Mouse (Mus musculus) heart, embryonic 14.5 days (tissue): Measurements from ENCODE around the gene Emc3. TPM values are rescaled to one million over a fixed set of nuclear protein-coding genes. Genes with fewer than 3 reads are reported as not detected.
A peak's percentile ranks its signal among the peaks of the same experiment; 100 is the strongest.

Source experiments
- ATAC-seq: fragments of 200-750 bp; cut with Nextera tagmentation; 2 replicates; pipeline ENCODE4 v1.8.0; 2017; ENCODE audit warnings: low read depth, moderate TSS enrichment; ENCODE audit not compliant: insufficient number of reproducible peaks, insufficient read depth, low FRiP score
- H3K27ac ChIP-seq, 2 experiments: fragments of 200-500 bp in 1 of 2; fragments of 300-500 bp in 1 of 2; sonication (generic) in 1 of 2; replicated peaks in 1 of 2; 2 replicates each; pipeline ENCODE4 v1.5.1; 2012 to 2014; ENCODE audit warnings: low read depth in 2 of 2, low read length in 2 of 2, control low read depth in 1 of 2, mild to moderate bottlenecking in 1 of 2, mixed read lengths in 1 of 2; ENCODE audit not compliant: control insufficient read depth in 1 of 2, insufficient read depth in 1 of 2
- H3K27me3 ChIP-seq: fragments of 300-500 bp; sonication (generic); 2 replicates; pipeline ENCODE4 v1.6.1; 2014; ENCODE audit warnings: mild to moderate bottlenecking, low read length, control low read depth; ENCODE audit not compliant: control insufficient read depth, insufficient read depth
- H3K36me3 ChIP-seq: fragments of 300-500 bp; sonication (generic); 2 replicates; pipeline ENCODE4 v1.6.1; 2014; ENCODE audit warnings: mild to moderate bottlenecking, control low read depth, low read length, mixed read lengths; ENCODE audit not compliant: control insufficient read depth, insufficient read depth
- H3K4me1 ChIP-seq, 2 experiments: fragments of 200-500 bp in 1 of 2; fragments of 300-500 bp in 1 of 2; sonication (generic) in 1 of 2; 2 replicates each; pipeline ENCODE4 v1.6.1; 2012 to 2014; ENCODE audit warnings: low read length in 2 of 2, control low read depth in 1 of 2, mixed read lengths in 1 of 2; ENCODE audit not compliant: control insufficient read depth in 2 of 2, insufficient read depth in 2 of 2
- H3K4me2 ChIP-seq: fragments of 300-500 bp; sonication (generic); 2 replicates; pipeline ENCODE4 v1.6.1; 2014; ENCODE audit warnings: mild to moderate bottlenecking, low read length
- H3K4me3 ChIP-seq, 2 experiments: fragments of 200-500 bp in 1 of 2; fragments of 300-500 bp in 1 of 2; sonication (generic) in 1 of 2; 2 replicates each; pipeline ENCODE4 v1.5.1; 2012 to 2014; ENCODE audit warnings: low read length in 2 of 2, mild to moderate bottlenecking in 2 of 2, control low read depth in 1 of 2, low read depth in 1 of 2, moderate library complexity in 1 of 2; ENCODE audit not compliant: control insufficient read depth in 1 of 2, insufficient read depth in 1 of 2
- H3K9ac ChIP-seq: fragments of 300-500 bp; sonication (generic); 2 replicates; pipeline ENCODE4 v1.6.1; 2014; ENCODE audit warnings: mild to moderate bottlenecking, low read length
- H3K9me3 ChIP-seq: fragments of 300-500 bp; sonication (generic); 2 replicates; pipeline ENCODE4 v1.6.1; 2016; ENCODE audit warnings: low read length, control low read depth; ENCODE audit not compliant: control insufficient read depth
- WGBS: fragments of 180-500 bp; shearing (Covaris S2); extraction: QIAGEN DNeasy Blood & Tissue Kit; methylation state at CpG from one replicate; pipeline ENCODE4 v1.1.7; 2014; 5-methylcytosine and 5-hydroxymethylcytosine counted together
- polyA plus RNA-seq: library from polyadenylated mRNA; unstranded; fragments of >200 nt; fragmentation: Nextera tagmentation; extraction: Ambion mirVana; gene quantifications from 2 replicates; pipeline ENCODE4 v1.2.1, GENCODE M21; 2014

The Emc3 gene
- polyA plus RNA-seq, 1 experiment from 2014 or later: 89.2 TPM

- Histone ChIP-seq H3K36me3 (peaks cover 4% of the 10 kb centered on the region; the same call in 1 of the 2 replicates), H3K27ac (no peak overlapping the region), H3K9me3 (no peaks in the 10 kb centered on the region), H3K4me3 (no peak overlapping the region), H3K4me1 (peaks cover 0 to 6% of the 10 kb centered on the region in 2 experiments; a peak in 2 of 4 replicates), H3K27me3 (no peaks in the 10 kb centered on the region), H3K4me2 (no peak overlapping the region), H3K9ac (no peak overlapping the region)
- ATAC-seq: no peak
- 38% methylated on average over 7 of the region's 7 CpGs for WGBS
Measured at GRCm38 (mm10) chr6:113508272-113508946, 23.0 kb downstream of the Emc3 start.

DNA sequence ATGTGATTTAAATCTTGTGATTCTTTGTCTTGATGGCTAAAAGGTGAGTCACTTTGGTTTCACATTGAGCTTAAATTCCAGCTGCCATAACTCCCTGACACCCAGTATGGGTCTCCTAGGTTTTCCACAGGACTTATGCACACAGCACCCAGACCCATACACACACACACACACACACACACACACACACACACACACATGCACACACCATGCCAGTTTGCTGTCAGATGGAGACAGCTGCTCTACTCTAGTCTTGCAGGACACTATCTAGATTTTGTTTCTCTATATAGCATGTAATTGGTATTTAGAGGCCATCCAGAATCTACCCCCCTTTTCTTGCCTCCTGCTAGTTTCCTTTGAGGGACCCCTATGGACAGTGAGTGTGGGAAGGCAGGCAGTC is 24.3 kb downstream of the Emc3 start:
- Histone ChIP-seq H3K27me3 (peaks cover 6% of the 10 kb centered on the region; the same call in 1 of the 2 replicates), H3K9me3 (no peaks in the 10 kb centered on the region), H3K4me3 (no peak overlapping the region), H3K9ac (no peak overlapping the region), H3K36me3 (no peaks in the 10 kb centered on the region), H3K4me1 (peaks cover 0 to 6% of the 10 kb centered on the region in 2 experiments; a peak in 2 of 4 replicates), H3K4me2 (no peak overlapping the region), H3K27ac (no peak overlapping the region)
- no peak for ATAC-seq

GRCm38 (mm10) chr6:113505689-113506088 is 25.8 kb downstream of the Emc3 start:
- Histone ChIP-seq H3K4me2 (no peak overlapping the region), H3K9ac (no peak overlapping the region), H3K4me3 (no peak overlapping the region), H3K9me3 (no peaks in the 10 kb centered on the region), H3K36me3 (no peaks in the 10 kb centered on the region), H3K27ac (no peak overlapping the region), H3K4me1 (peaks cover 5 to 6% of the 10 kb centered on the region in 2 experiments; a peak in 2 of 4 replicates), H3K27me3 (peaks cover 21% of the 10 kb centered on the region)
- no peak for ATAC-seq
- 79% methylated on average over 1 of the region's 1 CpGs for WGBS

GRCm38 (mm10) chr6:113502801-113503200 is 28.7 kb downstream of the Emc3 start:
- WGBS: 50% methylated on average over 2 of the region's 2 CpGs
- H3K27ac ChIP-seq: no peak overlapping the region
- H3K27me3 ChIP-seq: peaks cover 33% of the 10 kb centered on the region
- H3K9me3 ChIP-seq: no peaks in the 10 kb centered on the region
- H3K36me3 ChIP-seq: no peaks in the 10 kb centered on the region
- no peak for ATAC-seq
- no peak overlapping the region for H3K4me3 ChIP-seq
- 0 out of 4 replicates have a peak, but pooled peaks cover 0 to 5% of the 10 kb centered on the region in 2 experiments for H3K4me1 ChIP-seq
- no peak overlapping the region for H3K4me2 ChIP-seq
- no peak overlapping the region for H3K9ac ChIP-seq

DNA sequence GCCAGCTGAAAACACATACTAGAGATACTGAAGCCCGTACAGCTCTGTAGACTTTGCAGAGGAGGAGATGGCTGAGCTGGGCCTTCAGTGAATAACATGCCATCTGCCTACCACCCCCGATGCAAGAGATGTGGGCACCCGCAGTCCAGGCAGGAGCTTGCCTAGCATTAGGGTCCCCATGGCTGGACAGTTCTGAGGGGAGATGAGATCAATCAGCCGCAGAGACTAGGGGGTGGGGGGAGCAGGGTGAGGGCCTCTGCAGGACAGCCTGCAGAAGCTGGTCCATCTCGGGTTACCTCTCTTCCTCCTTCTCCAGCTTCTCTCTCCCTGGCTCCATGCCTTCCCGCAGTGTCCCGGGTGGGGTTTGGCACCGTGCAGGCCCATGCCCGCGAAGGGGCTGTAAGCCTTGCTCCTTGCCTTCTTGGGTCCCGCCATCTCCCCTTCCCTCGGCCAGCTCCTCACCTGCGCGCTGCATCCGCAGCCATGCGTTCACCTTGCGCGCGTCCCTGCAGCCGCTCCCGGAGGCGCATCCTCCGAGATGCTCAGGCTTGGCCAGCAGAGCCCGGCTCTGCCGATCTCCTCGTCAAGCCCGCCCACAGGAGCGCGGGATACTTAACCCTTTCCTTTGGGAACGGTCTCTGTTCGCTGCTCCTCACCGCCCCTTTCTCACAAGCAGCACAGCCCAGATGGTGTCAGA is 29.9 kb downstream of the Emc3 start, which contains the start of gene Prrt3:
Gene Prrt3, minus strand, starts transcription at position 544 of the 697 bp plus-strand sequence.
- no peak for ATAC-seq
- no peaks in the 10 kb centered on the region for H3K36me3 ChIP-seq
- 0 out of 4 replicates have a peak, but pooled peaks cover 0 to 5% of the 10 kb centered on the region in 2 experiments for H3K4me1 ChIP-seq
- no peak within 1 kb of the TSS for H3K27ac ChIP-seq
- H3K9me3 ChIP-seq: no peaks in the 10 kb centered on the region
- peaks cover 38% of the 10 kb centered on the region for H3K27me3 ChIP-seq
- WGBS: 5% methylated on average over 32 of the region's 32 CpGs
- H3K9ac ChIP-seq: peak within 1 kb of the TSS; percentile 41; the same call in 1 of the 2 replicates
- peak within 1 kb of the TSS; percentile 54 for H3K4me2 ChIP-seq
- peak within 1 kb of the TSS; percentile 10 to 24 for H3K4me3 ChIP-seq

GRCm38 (mm10) chr6:113499346-113499745 is 32.1 kb downstream of the Emc3 start:
- Histone ChIP-seq H3K36me3 (no peaks in the 10 kb centered on the region), H3K9ac (no peak overlapping the region), H3K9me3 (no peaks in the 10 kb centered on the region), H3K27ac (no peak overlapping the region), H3K4me3 (no peak overlapping the region), H3K4me2 (no peak overlapping the region), H3K4me1 (peaks cover 8 to 16% of the 10 kb centered on the region in 2 experiments; a peak in 3 of 4 replicates), H3K27me3 (peaks cover 56% of the 10 kb centered on the region)
- no peak for ATAC-seq
- 62% methylated on average over 6 of the region's 6 CpGs for WGBS

DNA sequence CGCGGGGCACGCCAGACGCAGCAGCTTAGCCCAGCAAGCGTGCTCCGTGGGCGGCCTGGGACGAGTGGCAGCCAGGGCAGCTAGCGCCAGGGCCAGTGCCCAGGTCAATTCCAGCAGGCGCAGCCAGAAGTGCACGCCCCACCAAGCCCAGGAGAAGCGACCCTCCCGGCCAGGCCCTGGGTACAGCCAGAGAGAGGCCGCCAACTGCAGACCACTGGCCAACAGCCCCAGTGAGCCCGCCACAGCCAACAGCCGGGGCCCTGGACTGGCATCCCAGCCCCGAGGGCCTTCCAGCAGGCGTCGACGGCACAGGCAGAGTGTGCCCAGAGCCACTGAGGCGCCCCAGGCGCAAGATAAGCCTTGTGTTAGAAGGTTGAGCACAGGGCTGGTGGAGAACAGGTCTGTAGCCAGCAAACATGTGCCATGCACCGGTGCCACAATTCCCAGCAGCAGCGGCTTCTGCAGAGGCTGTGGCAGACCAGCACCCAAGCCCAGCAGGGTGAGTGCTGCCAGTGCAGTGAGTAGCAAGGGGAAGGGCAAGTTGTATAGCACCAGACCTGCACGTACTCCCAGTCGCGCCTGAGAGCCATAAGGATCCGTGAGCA is 36.3 kb downstream of the Emc3 start:
- WGBS: 22% methylated on average over 28 of the region's 28 CpGs
- Histone ChIP-seq H3K9me3 (no peaks in the 10 kb centered on the region), H3K9ac (peak overlapping the region; percentile 64), H3K4me2 (peak overlapping the region; percentile 77), H3K4me1 (peaks cover 8 to 11% of the 10 kb centered on the region in 2 experiments; a peak in 3 of 4 replicates), H3K4me3 (peak overlapping the region; percentile 41 to 43), H3K27me3 (peaks cover 30% of the 10 kb centered on the region), H3K27ac (no peak overlapping the region), H3K36me3 (peaks cover 28% of the 10 kb centered on the region)
- ATAC-seq: no peak
